Mouse (Mus musculus) testis, adult 2 months (tissue): ENCODE data around the gene Aff1.

Experiments used
- CTCF ChIP-seq: fragments of 200-500 bp; IDR thresholded peaks from 2 replicates; pipeline ENCODE4 v1.5.1; 2012; ENCODE audit warnings: low read depth, mild to moderate bottlenecking, inconsistent platforms, low read length, moderate library complexity; ENCODE audit not compliant: control insufficient read depth, insufficient read depth, insufficient replicate concordance
- POLR2A ChIP-seq: fragments of 200-500 bp; IDR thresholded peaks from 2 replicates; pipeline ENCODE4 v1.6.1; 2012; ENCODE audit warnings: low read depth, mild to moderate bottlenecking, inconsistent platforms, low read length, moderate library complexity; ENCODE audit not compliant: control insufficient read depth

DNA sequence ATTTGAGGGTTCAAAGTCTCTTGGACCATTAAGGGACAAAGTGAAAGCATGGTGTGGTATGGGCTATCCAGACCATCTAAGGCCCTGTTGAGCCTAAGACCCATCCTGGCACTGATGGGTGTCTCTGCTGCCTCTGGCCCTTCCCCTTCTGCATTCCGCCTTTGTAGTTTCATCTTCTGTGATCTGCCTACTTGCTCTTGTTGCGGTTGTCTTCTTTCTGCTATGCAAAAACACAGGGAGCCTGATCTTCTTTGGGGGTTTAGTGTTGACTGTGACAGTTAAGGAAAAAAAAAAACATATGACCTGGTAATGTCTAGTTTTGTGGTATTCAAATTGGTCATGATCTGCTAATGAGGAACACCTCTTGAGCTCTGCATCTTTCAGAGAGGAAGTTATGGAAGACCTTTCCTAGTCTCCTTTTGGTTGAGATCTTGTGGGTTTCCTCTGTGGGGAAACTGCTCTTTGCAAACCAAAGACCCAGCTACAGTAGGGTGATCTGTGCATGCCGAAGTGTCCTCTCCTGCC lies 54.4 kb downstream of the Aff1 start:
- TF ChIP-seq CTCF (no peak), POLR2A (no peak)
